Mouse (Mus musculus): ENCODE measurements around the gene Flt1. TPM values are rescaled to one million over a fixed set of nuclear protein-coding genes. Genes with fewer than 3 reads are reported as not detected.

Flt1 gene
- polyA plus RNA-seq, 1 experiment from 2014 or later, result 14.7 TPM

- ATAC-seq (no peak), DNase-seq (ENCODE audit: low read depth, low spot score) (no peak)
- ChIA-PET CTCF (interaction anchor here (1.2 kb wide), 1 partner anchor 15 kb away, joined by 3 read pairs; no protein-coding TSS in a partner anchor), POLR2A (no interaction called here)
- in situ Hi-C loops (cut with MboI; ENCODE audit: low pct_unique_long_range_greater_than_20kb), result loop anchor here (25.0 kb wide), 1 partner anchor 1018 kb away; no protein-coding TSS in a partner anchor
- TF ChIP-seq CTCF (IDR thresholded peaks at IDR 0.05), result no peak
- no peaks in the 10 kb centered on the region for H3K27me3 ChIP-seq
Measured at GRCm38 (mm10) chr5:147704890-147705289, 20.9 kb downstream of the Flt1 start.

GRCm38 (mm10) chr5:147702423-147702822 lies 23.4 kb downstream of the Flt1 start:
- peak; percentile 86 for DNase-seq (ENCODE audit: low read depth, low spot score)
- peak; percentile 37 for ATAC-seq
- POLR2A ChIA-PET, result interaction anchor here (0.6 kb wide), 3 partner anchors 23 to 362 kb away, joined by 3 to 5 read pairs (median 4); no protein-coding TSS in a partner anchor
- no peak for TF ChIP-seq CTCF (IDR thresholded peaks at IDR 0.05)
- CTCF ChIA-PET, result no interaction called here
- H3K27me3 ChIP-seq, result no peaks in the 10 kb centered on the region
- in situ Hi-C loops (cut with MboI; ENCODE audit: low pct_unique_long_range_greater_than_20kb), result loop anchor here (25.0 kb wide), 1 partner anchor 1015 kb away; no protein-coding TSS in a partner anchor

GRCm38 (mm10) chr5:147701024-147701423 lies 24.8 kb downstream of the Flt1 start:
- H3K27me3 ChIP-seq, result no peaks in the 10 kb centered on the region
- in situ Hi-C loops (cut with MboI; ENCODE audit: low pct_unique_long_range_greater_than_20kb), result loop anchor here (25.0 kb wide), 1 partner anchor 1014 kb away; no protein-coding TSS in a partner anchor
- DNase-seq (ENCODE audit: low read depth, low spot score), result no peak
- POLR2A ChIA-PET, result interaction anchor here (0.6 kb wide), 1 partner anchor 74 kb away, joined by 5 read pairs; no protein-coding TSS in a partner anchor
- CTCF ChIA-PET, result no interaction called here
- no peak for TF ChIP-seq CTCF (IDR thresholded peaks at IDR 0.05)
- peak; percentile 62 for ATAC-seq

- CTCF ChIA-PET, result interaction anchor here (1.0 kb wide), 1 partner anchor 8 kb away, joined by 3 read pairs; no protein-coding TSS in a partner anchor
- in situ Hi-C loops (cut with MboI; ENCODE audit: low pct_unique_long_range_greater_than_20kb), result no loop called here
- H3K27me3 ChIP-seq, result no peaks in the 10 kb centered on the region
- POLR2A ChIA-PET, result no interaction called here
- TF ChIP-seq CTCF (IDR thresholded peaks at IDR 0.05), result no peak
- no peak for DNase-seq (ENCODE audit: low read depth, low spot score)
- no peak for ATAC-seq
Measured at GRCm38 (mm10) chr5:147698044-147698443, 27.8 kb downstream of the Flt1 start.

GRCm38 (mm10) chr5:147697165-147697564 lies 28.6 kb downstream of the Flt1 start:
- ChIA-PET POLR2A (no interaction called here), CTCF (interaction anchor here (1.0 kb wide), 1 partner anchor 9 kb away, joined by 3 read pairs; no protein-coding TSS in a partner anchor)
- no peaks in the 10 kb centered on the region for H3K27me3 ChIP-seq
- TF ChIP-seq CTCF (IDR thresholded peaks at IDR 0.05), result no peak
- DNase-seq (ENCODE audit: low read depth, low spot score) (no peak), ATAC-seq (no peak)
- in situ Hi-C loops (cut with MboI; ENCODE audit: low pct_unique_long_range_greater_than_20kb), result no loop called here

GRCm38 (mm10) chr5:147692622-147693021 lies 33.2 kb downstream of the Flt1 start:
- ChIA-PET POLR2A (no interaction called here), CTCF (interaction anchor here (1.4 kb wide), 1 partner anchor 11 kb away, joined by 3 read pairs; no protein-coding TSS in a partner anchor)
- in situ Hi-C loops (cut with MboI; ENCODE audit: low pct_unique_long_range_greater_than_20kb), result no loop called here
- DNase-seq (ENCODE audit: low read depth, low spot score), result no peak
- no peak for ATAC-seq
- TF ChIP-seq CTCF (IDR thresholded peaks at IDR 0.05), result peak; percentile 52
- no peaks in the 10 kb centered on the region for H3K27me3 ChIP-seq

GRCm38 (mm10) chr5:147683707-147684323 lies 42.0 kb downstream of the Flt1 start:
- in situ Hi-C loops (cut with MboI; ENCODE audit: low pct_unique_long_range_greater_than_20kb), result no loop called here
- DNase-seq (ENCODE audit: low read depth, low spot score) (no peak), ATAC-seq (no peak)
- H3K27me3 ChIP-seq, result no peaks in the 10 kb centered on the region
- ChIA-PET POLR2A (no interaction called here), CTCF (interaction anchor here (1.3 kb wide), 1 partner anchor 17 kb away, joined by 4 read pairs; no protein-coding TSS in a partner anchor)
- TF ChIP-seq CTCF (IDR thresholded peaks at IDR 0.05), result no peak

GRCm38 (mm10) chr5:147681224-147681623 lies 44.6 kb downstream of the Flt1 start:
- no peak for TF ChIP-seq CTCF (IDR thresholded peaks at IDR 0.05)
- H3K27me3 ChIP-seq, result no peaks in the 10 kb centered on the region
- in situ Hi-C loops (cut with MboI; ENCODE audit: low pct_unique_long_range_greater_than_20kb), result no loop called here
- DNase-seq (ENCODE audit: low read depth, low spot score) (no peak), ATAC-seq (no peak)
- CTCF ChIA-PET, result interaction anchor here (1.1 to 1.4 kb wide), 2 partner anchors 12 to 13 kb away, joined by 3 read pairs; no protein-coding TSS in a partner anchor
- POLR2A ChIA-PET, result no interaction called here

- ATAC-seq, result no peak
- TF ChIP-seq CTCF (IDR thresholded peaks at IDR 0.05), result no peak
- in situ Hi-C loops (cut with MboI; ENCODE audit: low pct_unique_long_range_greater_than_20kb), result no loop called here
- no peak for DNase-seq (ENCODE audit: low read depth, low spot score)
- ChIA-PET CTCF (no interaction called here), POLR2A (no interaction called here)
- H3K27me3 ChIP-seq, result no peaks in the 10 kb centered on the region
Measured at GRCm38 (mm10) chr5:147680711-147681110, 45.1 kb downstream of the Flt1 start.

- ChIA-PET POLR2A (interaction anchor here (0.7 kb wide), 1 partner anchor 17 kb away, joined by 4 read pairs; no protein-coding TSS in a partner anchor), CTCF (no interaction called here)
- no peak for DNase-seq (ENCODE audit: low read depth, low spot score)
- in situ Hi-C loops (cut with MboI; ENCODE audit: low pct_unique_long_range_greater_than_20kb), result no loop called here
- no peaks in the 10 kb centered on the region for H3K27me3 ChIP-seq
- ATAC-seq, result no peak
- no peak for TF ChIP-seq CTCF (IDR thresholded peaks at IDR 0.05)
Measured at GRCm38 (mm10) chr5:147679316-147679715, 46.5 kb downstream of the Flt1 start.

- POLR2A ChIA-PET, result no interaction called here
- ATAC-seq, result no peak
- in situ Hi-C loops (cut with MboI; ENCODE audit: low pct_unique_long_range_greater_than_20kb), result no loop called here
Measured at GRCm38 (mm10) chr5:147675791-147676190, 50.0 kb downstream of the Flt1 start.

More at GRCm38 (mm10) chr5:147675791-147676190, 50.0 kb downstream of the Flt1 start:
- no peak for TF ChIP-seq CTCF (IDR thresholded peaks at IDR 0.05)
- no peaks in the 10 kb centered on the region for H3K27me3 ChIP-seq
- CTCF ChIA-PET, result no interaction called here
- no peak for DNase-seq (ENCODE audit: low read depth, low spot score)

Measured in Patski (cell line).